Mouse (Mus musculus) layer of hippocampus, postnatal 25 days (tissue): Measurements from ENCODE around the gene Prp2. TPM values are rescaled to one million over a fixed set of nuclear protein-coding genes. Genes with fewer than 3 reads are reported as not detected.
"Not testable (repeated sequence)": the region's sequence is repeated elsewhere in the genome, so short reads cannot be mapped to it uniquely, and the experiment has no call there.

ENCODE experiments used
- DNase-seq, 2 experiments: peaks; one replicate each; pipeline ENCODE4 v3.0.0; 2022; ENCODE audit warnings: mixed read lengths in 2 of 2, low spot score in 1 of 2; ENCODE audit errors: extremely low spot score in 1 of 2
- total RNA-seq, 2 experiments: library from RNA; stranded (reverse); gene quantifications; 2 replicates each; pipeline ENCODE4 v1.2.3; 2021

Prp2 gene
- total RNA-seq: not detected

DNA sequence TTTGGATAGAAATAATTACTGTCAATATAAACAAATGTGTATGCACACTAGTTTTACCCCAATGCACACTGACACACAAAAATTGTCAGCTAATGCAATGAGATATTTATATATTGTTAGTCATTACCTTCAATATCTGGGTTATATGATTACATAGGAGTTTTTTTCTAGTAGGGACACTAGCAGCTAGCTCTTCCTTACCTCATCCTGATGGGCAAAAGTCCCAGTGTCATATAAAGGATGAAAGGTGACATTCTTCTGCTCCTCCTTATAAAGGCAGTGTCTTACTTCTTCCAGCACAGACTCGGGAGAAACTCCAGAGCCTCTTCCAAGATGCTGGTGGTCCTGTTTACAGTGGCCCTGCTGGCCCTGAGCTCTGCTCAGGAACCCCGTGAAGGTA lies at the start of gene Prp2:
Prp2 (plus strand) TSS at position 301 of the 400 bp plus-strand sequence.
- not testable (repeated sequence) for DNase-seq

DNA sequence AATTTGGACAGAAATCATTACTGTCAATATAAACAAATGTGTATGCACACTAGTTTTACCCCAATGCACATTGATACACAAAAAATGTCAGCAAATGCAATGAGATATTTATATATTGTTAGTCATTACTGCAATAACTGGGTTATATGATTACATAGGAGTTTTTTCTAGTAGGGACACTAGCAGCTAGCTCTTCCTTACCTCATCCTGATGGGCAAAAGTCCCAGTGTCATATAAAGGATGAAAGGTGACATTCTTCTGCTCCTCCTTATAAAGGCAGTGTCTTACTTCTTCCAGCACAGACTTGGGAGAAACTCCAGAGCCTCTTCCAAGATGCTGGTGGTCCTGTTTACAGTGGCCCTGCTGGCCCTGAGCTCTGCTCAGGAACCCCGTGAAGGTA lies 26.2 kb upstream of the Prp2 start, which contains the start of gene Prh1:
Prh1 (plus strand) TSS at position 301 of the 400 bp plus-strand sequence.
- DNase-seq: not testable (repeated sequence)

DNA sequence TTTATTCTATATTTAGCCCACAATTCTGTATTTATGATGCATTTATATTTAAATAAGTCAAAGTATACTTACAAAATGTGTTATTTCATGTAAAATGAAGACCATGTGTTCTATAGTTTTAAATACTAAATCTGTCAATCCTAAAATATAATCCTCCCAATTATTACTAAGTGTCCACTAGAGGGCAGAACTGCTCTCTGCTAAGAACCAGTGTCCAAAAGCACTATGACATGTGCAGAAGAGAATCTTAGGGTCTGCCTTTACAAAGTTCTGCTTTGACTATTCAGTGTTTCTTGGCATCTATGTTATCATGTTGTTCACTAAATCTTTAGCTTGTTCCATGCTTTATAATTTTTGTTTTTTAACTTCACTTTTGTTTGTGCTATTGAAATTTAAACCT lies 53.7 kb downstream of the Prp2 start:
- DNase-seq: no peak

Other genes with a start within 250 kb of the Prp2 start
- not detected for gene Gm8882, start 231.8 kb upstream of the Prp2 start, total RNA-seq
- not detected for gene Prh1, start 26.1 kb upstream of the Prp2 start, total RNA-seq
- gene A630073D07Rik, start 55.6 kb downstream of the Prp2 start, total RNA-seq: not detected
- gene Tas2r120, start 61.0 kb downstream of the Prp2 start, total RNA-seq: not detected
- gene Tas2r121, start 105.1 kb downstream of the Prp2 start, total RNA-seq: not detected
- not detected for gene Tas2r122, start 116.0 kb downstream of the Prp2 start, total RNA-seq
- gene Tas2r115, start 142.1 kb downstream of the Prp2 start, total RNA-seq: not detected
- not detected for gene Tas2r124, start 158.8 kb downstream of the Prp2 start, total RNA-seq
- not detected for gene Tas2r102, start 166.2 kb downstream of the Prp2 start, total RNA-seq
- gene Tas2r136, start 182.2 kb downstream of the Prp2 start, total RNA-seq: not detected
- not detected for gene Tas2r117, start 206.9 kb downstream of the Prp2 start, total RNA-seq